Mouse (Mus musculus): ENCODE results near the gene Gm4305. TPM values are rescaled to one million over a fixed set of nuclear protein-coding genes. Genes with fewer than 3 reads are reported as not detected.
A peak's percentile ranks its signal among the peaks of the same experiment; 100 is the strongest.
"Not testable (repeated sequence)": the region's sequence is repeated elsewhere in the genome, so short reads cannot be mapped to it uniquely, and the experiment has no call there.

Gm4305 gene
- not detected for total RNA-seq (2021)
- long read RNA-seq, experiment 1 = 0 reads
- long read RNA-seq, experiment 2 = 0 reads

GRCm38 (mm10) chr10:100350793-100351192 is at the start of gene Gm4305:
Gm4305 (plus strand) TSS chr10:100351093.
- DNase-seq = not testable (repeated sequence)

GRCm38 (mm10) chr10:100335376-100335775 is 15.5 kb upstream of the Gm4305 start, which contains the start of gene Gm4301:
Gm4301 (plus strand) TSS chr10:100335676.
- DNase-seq = not testable (repeated sequence)

DNA sequence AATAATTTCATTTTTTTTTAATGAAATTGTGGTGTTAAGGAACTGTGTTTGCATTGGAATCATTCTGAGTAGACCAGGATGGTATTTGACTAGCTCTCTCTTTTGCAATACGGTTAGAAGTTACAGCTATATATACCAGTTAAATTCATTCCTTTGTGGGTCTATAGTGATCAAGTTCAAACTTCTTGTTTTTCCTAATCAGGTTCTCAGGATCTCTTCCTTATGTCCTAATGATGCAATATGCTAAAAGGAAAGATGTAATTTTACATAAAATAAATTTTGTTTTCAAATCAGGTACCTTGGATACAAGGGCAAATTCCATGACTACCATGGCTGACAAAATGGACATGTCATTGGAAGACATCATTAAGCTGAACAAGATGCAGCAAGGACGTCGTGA is 10.4 kb upstream of the Gm4305 start, which contains the start of gene Gm4302:
Gm4302 (plus strand) TSS at position 301 of the 400 bp plus-strand sequence.
- DNase-seq = not testable (repeated sequence)

- not testable (repeated sequence) for DNase-seq
Measured at GRCm38 (mm10) chr10:100345672-100346071, 5.2 kb upstream of the Gm4305 start, which contains the start of gene Gm4303. Gm4303 (plus strand) TSS chr10:100345972.

DNA sequence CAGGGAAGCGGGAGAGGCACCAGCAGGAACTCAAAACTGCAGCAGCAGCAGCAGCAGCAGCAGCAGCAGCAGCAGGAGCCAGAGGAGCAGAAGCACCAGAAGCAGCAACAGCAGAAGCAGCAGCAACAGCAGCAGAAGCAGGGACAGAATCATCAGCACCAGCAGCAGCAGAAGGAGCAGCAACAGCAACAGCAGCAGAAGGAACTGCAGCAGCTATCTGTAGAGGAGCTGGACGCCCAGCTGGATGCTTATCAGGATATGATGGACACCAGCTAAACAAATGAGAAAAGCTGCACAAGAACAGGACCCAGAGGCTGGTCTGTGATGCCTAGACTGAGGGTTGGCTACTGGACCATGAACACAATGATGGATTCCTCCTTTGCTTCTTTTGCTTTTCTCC is 5.9 kb downstream of the Gm4305 start:
- DNase-seq = peak; percentile 1

DNA sequence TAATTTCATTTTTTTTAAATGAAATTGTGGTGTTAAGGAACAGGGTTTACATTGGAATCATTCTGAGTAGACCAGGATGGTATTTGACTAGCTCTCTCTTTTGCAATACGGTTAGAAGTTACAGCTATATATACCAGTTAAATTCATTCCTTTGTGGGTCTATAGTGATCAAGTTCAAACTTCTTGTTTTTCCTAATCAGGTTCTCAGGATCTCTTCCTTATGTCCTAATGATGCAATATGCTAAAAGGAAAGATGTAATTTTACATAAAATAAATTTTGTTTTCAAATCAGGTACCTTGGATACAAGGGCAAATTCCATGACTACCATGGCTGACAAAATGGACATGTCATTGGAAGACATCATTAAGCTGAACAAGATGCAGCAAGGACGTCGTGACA is 10.1 kb downstream of the Gm4305 start, which contains the start of gene Gm4307:
Gm4307 (plus strand) TSS at position 301 of the 400 bp plus-strand sequence.
- not testable (repeated sequence) for DNase-seq

DNA sequence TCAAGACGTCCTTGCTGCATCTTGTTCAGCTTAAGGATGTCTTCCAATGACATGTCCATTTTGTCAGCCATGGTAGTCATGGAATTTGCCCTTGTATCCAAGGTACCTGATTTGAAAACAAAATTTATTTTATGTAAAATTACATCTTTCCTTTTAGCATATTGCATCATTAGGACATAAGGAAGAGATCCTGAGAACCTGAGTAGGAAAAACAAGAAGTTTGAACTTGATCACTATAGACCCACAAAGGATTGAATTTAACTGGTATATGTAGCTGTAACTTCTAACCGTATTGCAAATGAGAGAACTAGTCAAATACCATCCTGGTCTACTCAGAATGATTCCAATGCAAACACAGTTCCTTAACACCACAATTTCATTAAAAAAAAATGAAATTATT is 31.6 kb downstream of the Gm4305 start, which contains the start of gene Gm4312:
Gm4312 (minus strand) TSS at position 101 of the 400 bp plus-strand sequence.
- not testable (repeated sequence) for DNase-seq

Other genes starting within 250 kb of the Gm4305 start
- gene Gm4301, start 15.4 kb upstream of the Gm4305 start, total RNA-seq (2021) = not detected
- gene Gm4302, start 10.3 kb upstream of the Gm4305 start, total RNA-seq (2021) = not detected
- gene Gm4303, start 5.1 kb upstream of the Gm4305 start, total RNA-seq (2021) = not detected
- gene Gm4307, start 10.2 kb downstream of the Gm4305 start, total RNA-seq (2021) = not detected
- not detected for gene Gm4312, start 31.5 kb downstream of the Gm4305 start, total RNA-seq (2021)
- 10 to 100 TPM; 21.3 to 22.0 TPM for gene Tmtc3, start 136.3 kb downstream of the Gm4305 start, total RNA-seq (2021)
- gene Cep290, start 136.5 kb downstream of the Gm4305 start, total RNA-seq (2021) = 1 to 10 TPM; 6.5 to 7.9 TPM
- gene 4930430F08Rik, start 239.3 kb downstream of the Gm4305 start, total RNA-seq (2021) = 1 to 10 TPM; 9.4 to 9.5 TPM
- gene 1700017N19Rik, start 239.4 kb downstream of the Gm4305 start, total RNA-seq (2021) = not detected

Measured in adrenal gland, postnatal 10 days (tissue).